Mouse (Mus musculus): ENCODE measurements around the gene Fam129a. TPM values are rescaled to one million over a fixed set of nuclear protein-coding genes. Genes with fewer than 3 reads are reported as not detected.

The Fam129a gene
- total and polyA plus RNA-seq, 3 experiments, result 27.8 to 48.3 (median 37.0) TPM

DNA sequence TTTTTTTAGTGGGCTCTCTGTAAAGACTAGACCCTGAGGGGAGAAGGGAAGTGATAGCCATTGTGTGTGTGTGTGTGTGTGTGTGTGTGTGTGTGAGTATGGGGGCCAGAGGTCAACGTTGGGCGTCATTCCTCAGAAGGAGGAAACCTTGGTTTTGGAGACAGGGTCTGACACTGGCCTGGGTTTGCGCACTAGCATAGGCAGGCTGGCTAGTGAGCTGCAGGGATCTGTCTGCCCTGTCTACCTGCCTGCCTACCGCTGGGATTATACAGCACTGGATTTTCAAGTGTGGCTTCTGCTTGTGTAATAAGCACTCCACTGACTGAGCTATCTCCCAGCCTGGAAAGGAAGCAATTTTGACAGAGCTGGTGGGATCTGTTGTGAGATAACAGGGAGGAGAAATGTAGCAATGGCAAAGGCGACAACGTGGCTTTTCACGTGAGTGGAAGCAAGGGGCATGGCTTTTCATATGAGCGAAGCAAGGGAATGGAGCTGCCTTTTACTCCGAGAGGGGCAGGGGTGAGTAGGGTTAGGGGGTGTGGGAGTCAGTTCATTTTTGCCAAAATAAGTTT lies 66.5 kb downstream of the Fam129a start:
- Histone ChIP-seq H3K4me1 (ENCODE audit: control insufficient read depth in 1 of 2, insufficient read depth in 2 of 2) (no peaks in the 10 kb centered on the region), H3K27ac (ENCODE audit: insufficient read depth, low read depth) (no peak overlapping the region), H3K27me3 (replicated peaks) (no peaks in the 10 kb centered on the region), H3K9me3 (replicated peaks; ENCODE audit: low read length) (peaks cover 8% of the 10 kb centered on the region), H3K36me3 (replicated peaks in 1 of 2; ENCODE audit: control insufficient read depth in 1 of 2, insufficient read depth in 1 of 2, low read length in 1 of 2) (peaks cover 58 to 74% of the 10 kb centered on the region in 2 experiments), H3K9ac (ENCODE audit: insufficient read depth, low read depth) (no peak overlapping the region), H3K4me3 (replicated peaks in 1 of 3; ENCODE audit: low read depth in 2 of 3, low read length in 2 of 3, poor library complexity in 1 of 3) (no peak overlapping the region), H3K79me2 (replicated peaks; ENCODE audit: control insufficient read depth, extremely low read depth, insufficient read depth, poor library complexity, severe bottlenecking) (peaks cover 5% of the 10 kb centered on the region; the same call in 1 of the 2 replicates), H3K4me2 (ENCODE audit: insufficient read depth, low read depth, poor library complexity, severe bottlenecking) (no peak overlapping the region)
- in situ Hi-C loops (cut with MboI; ENCODE audit: low pct_ligation_motif_present, low pct_unique_long_range_greater_than_20kb, low sequenced_read_pairs) (no loop called here), dilution Hi-C loops (cut with MboI; ENCODE audit: extremely low pct_ligation_motif_present, extremely low pct_unique_long_range_greater_than_20kb, low sequenced_read_pairs) (no loop called here)
- no peak for DNase-seq (ENCODE audit: extremely low read depth)
- no peak for TF ChIP-seq RCOR1 (conservative IDR thresholded peaks at IDR 0.05; ENCODE audit: low read depth, low read length)
- no peak for TF ChIP-seq RAD21 (IDR thresholded peaks at IDR 0.05; ENCODE audit: low read depth, low read length)
- no peak for TF ChIP-seq SMC3 (IDR thresholded peaks at IDR 0.05; ENCODE audit: low read depth, low read length)
- no peak for TF ChIP-seq CHD2 (IDR thresholded peaks at IDR 0.05; ENCODE audit: low read length)
- no peak for TF ChIP-seq BHLHE40 (IDR thresholded peaks at IDR 0.05; ENCODE audit: low read depth, low read length)
- no peak for TF ChIP-seq JUND (conservative IDR thresholded peaks at IDR 0.05; ENCODE audit: low read depth, low read length)
- TF ChIP-seq PAX5 (IDR thresholded peaks at IDR 0.05; ENCODE audit: low read length), result no peak
- TF ChIP-seq E2F4 (IDR thresholded peaks at IDR 0.05; ENCODE audit: insufficient replicate concordance, low read depth, low read length), result no peak
- no peak for TF ChIP-seq USF1 (IDR thresholded peaks at IDR 0.05; ENCODE audit: low read depth, low read length)
- TF ChIP-seq ZC3H11A (IDR thresholded peaks at IDR 0.05; ENCODE audit: low read depth, low read length), result no peak
- TF ChIP-seq NRF1 (IDR thresholded peaks at IDR 0.05; ENCODE audit: low read depth, low read length), result no peak
- TF ChIP-seq MAFK (IDR thresholded peaks at IDR 0.05; ENCODE audit: insufficient replicate concordance, low read length), result no peak
- no peak for TF ChIP-seq TBP (conservative IDR thresholded peaks at IDR 0.05; ENCODE audit: low read depth, low read length)
- TF ChIP-seq MAZ (IDR thresholded peaks at IDR 0.05; ENCODE audit: low read depth, low read length), result no peak
- TF ChIP-seq SIN3A (IDR thresholded peaks at IDR 0.05; ENCODE audit: low read length), result no peak
- TF ChIP-seq MXI1 (IDR thresholded peaks at IDR 0.05; ENCODE audit: low read depth, low read length), result no peak
- no peak for TF ChIP-seq CTCF (conservative IDR thresholded peaks at IDR 0.05 in 1 of 2, IDR thresholded peaks at IDR 0.05 in 1 of 2; ENCODE audit: low read depth in 2 of 2, low read length in 2 of 2)

DNA sequence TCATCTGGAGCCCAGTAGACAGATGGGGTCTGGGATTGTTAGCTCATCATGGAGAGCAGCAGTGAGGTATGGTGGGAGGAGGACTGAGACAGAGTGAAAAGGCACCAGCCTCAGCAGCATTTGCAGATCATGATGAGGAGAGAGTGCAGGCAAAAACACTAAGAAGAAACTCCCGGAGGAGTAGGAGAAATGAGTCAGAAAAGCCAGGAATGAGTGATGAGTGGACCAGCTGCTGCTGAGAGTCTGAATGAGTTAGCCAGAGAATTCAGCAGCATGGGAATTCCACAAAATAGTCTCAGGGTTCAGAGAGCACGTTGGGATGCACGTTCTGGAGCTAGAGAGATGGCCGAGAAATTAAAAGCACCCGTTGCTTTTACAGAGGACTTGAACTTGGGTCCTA lies 67.4 kb downstream of the Fam129a start:
- Histone ChIP-seq H3K9ac (ENCODE audit: insufficient read depth, low read depth) (no peak overlapping the region), H3K4me1 (ENCODE audit: control insufficient read depth in 1 of 2, insufficient read depth in 2 of 2) (peaks cover 0 to 2% of the 10 kb centered on the region in 2 experiments; a peak in 1 of 4 replicates), H3K9me3 (replicated peaks; ENCODE audit: low read length) (peaks cover 6% of the 10 kb centered on the region), H3K27ac (ENCODE audit: insufficient read depth, low read depth) (no peak overlapping the region), H3K79me2 (replicated peaks; ENCODE audit: control insufficient read depth, extremely low read depth, insufficient read depth, poor library complexity, severe bottlenecking) (no peaks in the 10 kb centered on the region), H3K36me3 (replicated peaks in 1 of 2; ENCODE audit: control insufficient read depth in 1 of 2, insufficient read depth in 1 of 2, low read length in 1 of 2) (peaks cover 58 to 73% of the 10 kb centered on the region in 2 experiments), H3K4me2 (ENCODE audit: insufficient read depth, low read depth, poor library complexity, severe bottlenecking) (no peak overlapping the region), H3K27me3 (replicated peaks) (no peaks in the 10 kb centered on the region), H3K4me3 (replicated peaks in 1 of 3; ENCODE audit: low read depth in 2 of 3, low read length in 2 of 3, poor library complexity in 1 of 3) (no peak overlapping the region)
- dilution Hi-C loops (cut with MboI; ENCODE audit: extremely low pct_ligation_motif_present, extremely low pct_unique_long_range_greater_than_20kb, low sequenced_read_pairs) (no loop called here), in situ Hi-C loops (cut with MboI; ENCODE audit: low pct_ligation_motif_present, low pct_unique_long_range_greater_than_20kb, low sequenced_read_pairs) (no loop called here)
- no peak for TF ChIP-seq JUN (IDR thresholded peaks at IDR 0.05; ENCODE audit: insufficient read depth, low read depth, low read length)
- no peak for TF ChIP-seq TBP (conservative IDR thresholded peaks at IDR 0.05; ENCODE audit: low read depth, low read length)
- no peak for TF ChIP-seq POLR2AphosphoS2 (IDR thresholded peaks at IDR 0.05; ENCODE audit: low read depth, low read length)
- no peak for TF ChIP-seq NRF1 (IDR thresholded peaks at IDR 0.05; ENCODE audit: low read depth, low read length)
- no peak for TF ChIP-seq CHD1 (IDR thresholded peaks at IDR 0.05; ENCODE audit: low read depth, low read length)
- TF ChIP-seq POLR2A (IDR thresholded peaks at IDR 0.05; ENCODE audit: low read depth, low read length), result no peak
- no peak for TF ChIP-seq KAT2A (IDR thresholded peaks at IDR 0.05; ENCODE audit: insufficient replicate concordance, low read length)
- TF ChIP-seq ZC3H11A (IDR thresholded peaks at IDR 0.05; ENCODE audit: low read depth, low read length), result no peak
- TF ChIP-seq EP300 (IDR thresholded peaks at IDR 0.05; ENCODE audit: low read length), result no peak
- TF ChIP-seq MEF2A (IDR thresholded peaks at IDR 0.05; ENCODE audit: borderline replicate concordance, low read depth, low read length), result no peak
- TF ChIP-seq TCF12 (IDR thresholded peaks at IDR 0.05; ENCODE audit: low read depth, low read length), result no peak
- no peak for TF ChIP-seq IRF4 (IDR thresholded peaks at IDR 0.05; ENCODE audit: low read depth, low read length)
- no peak for TF ChIP-seq UBTF (IDR thresholded peaks at IDR 0.05; ENCODE audit: low read depth, low read length)
- TF ChIP-seq CHD2 (IDR thresholded peaks at IDR 0.05; ENCODE audit: low read length), result no peak
- no peak for TF ChIP-seq BHLHE40 (IDR thresholded peaks at IDR 0.05; ENCODE audit: low read depth, low read length)
- TF ChIP-seq ZKSCAN1 (IDR thresholded peaks at IDR 0.05; ENCODE audit: borderline replicate concordance, low read depth, low read length), result no peak
- TF ChIP-seq GABPA (IDR thresholded peaks at IDR 0.05; ENCODE audit: insufficient replicate concordance, low read depth, low read length), result no peak
- TF ChIP-seq SMC3 (IDR thresholded peaks at IDR 0.05; ENCODE audit: low read depth, low read length), result no peak
- DNase-seq (ENCODE audit: extremely low read depth), result no peak

Measured in CH12.LX (cell line).